Mouse (Mus musculus) ES-E14 (cell line): ENCODE measurements at regions not wholly inside any gene's neighbourhood (a gene's known extent, or its start where the extent isn't known, plus 50 kb on each side); places are given as distances from the start of the nearest gene placed in this dataset.

Experiments used
- CHD2 ChIP-seq: IDR thresholded peaks from 2 replicates; pipeline ENCODE4 v1.6.1; 2014; ENCODE audit warnings: mild to moderate bottlenecking, low read depth, low read length, inconsistent platforms
- HCFC1 ChIP-seq: IDR thresholded peaks from 2 replicates; pipeline ENCODE4 v1.6.1; 2012; ENCODE audit warnings: low read length, inconsistent platforms, borderline replicate concordance; ENCODE audit not compliant: insufficient read depth
- MAFK ChIP-seq: IDR thresholded peaks from 2 replicates; pipeline ENCODE4 v1.6.1; 2014; ENCODE audit warnings: mild to moderate bottlenecking, low read depth, low read length, inconsistent platforms; ENCODE audit not compliant: insufficient read depth

- TF ChIP-seq CHD2, result no peak
- TF ChIP-seq HCFC1, result no peak
- no peak for TF ChIP-seq MAFK
Measured at GRCm38 (mm10) chr14:80270063-80270462, 286.2 kb downstream of the Olfm4 start.
